Mouse (Mus musculus): ENCODE data around the gene Ptprm.

The Ptprm gene

DNA sequence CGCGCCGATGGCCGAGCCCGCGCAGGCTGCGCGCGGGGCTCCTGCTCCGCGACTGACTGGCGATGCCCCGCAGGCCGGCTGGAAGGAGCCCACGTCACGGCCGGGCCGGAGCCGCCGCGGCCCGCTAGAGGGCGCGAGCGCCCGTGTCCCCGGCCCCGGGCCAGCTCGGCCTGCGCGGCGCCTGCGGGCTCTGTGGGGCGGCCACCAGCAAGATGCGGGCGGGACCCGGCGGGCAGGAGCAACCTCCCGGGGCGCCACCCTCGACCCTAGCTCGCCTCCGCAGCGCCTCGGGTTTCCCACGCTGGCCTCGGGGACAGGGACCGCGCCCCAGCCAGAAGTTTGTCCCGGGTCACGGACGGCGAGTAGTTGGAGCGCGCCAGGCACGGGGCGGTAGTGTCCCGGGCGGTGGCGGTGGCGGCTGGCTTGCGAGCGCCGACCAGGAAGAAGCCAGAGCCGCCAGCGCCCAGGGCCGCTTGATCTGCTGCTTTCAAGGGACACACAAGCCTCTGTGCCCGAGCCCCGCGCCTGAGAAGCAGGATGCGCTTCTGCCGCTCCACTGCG lies at the start of gene Ptprm:
Gene Ptprm, minus strand, starts transcription at position 7 of the 561 bp plus-strand sequence.
- DNase-seq (ENCODE audit: low spot score), result peak; percentile 76

- no peak for DNase-seq (ENCODE audit: low spot score)
Observed at GRCm38 (mm10) chr17:67396205-67396604, 41.9 kb upstream of the Ptprm start.

GRCm38 (mm10) chr17:67390851-67391250 lies 36.6 kb upstream of the Ptprm start:
- peak; percentile 7 for DNase-seq (ENCODE audit: low spot score)

GRCm38 (mm10) chr17:67388171-67388570 lies 33.9 kb upstream of the Ptprm start:
- DNase-seq (ENCODE audit: low spot score), result no peak

- DNase-seq (ENCODE audit: low spot score), result no peak
Observed at GRCm38 (mm10) chr17:67385286-67385685, 31.0 kb upstream of the Ptprm start.

DNA sequence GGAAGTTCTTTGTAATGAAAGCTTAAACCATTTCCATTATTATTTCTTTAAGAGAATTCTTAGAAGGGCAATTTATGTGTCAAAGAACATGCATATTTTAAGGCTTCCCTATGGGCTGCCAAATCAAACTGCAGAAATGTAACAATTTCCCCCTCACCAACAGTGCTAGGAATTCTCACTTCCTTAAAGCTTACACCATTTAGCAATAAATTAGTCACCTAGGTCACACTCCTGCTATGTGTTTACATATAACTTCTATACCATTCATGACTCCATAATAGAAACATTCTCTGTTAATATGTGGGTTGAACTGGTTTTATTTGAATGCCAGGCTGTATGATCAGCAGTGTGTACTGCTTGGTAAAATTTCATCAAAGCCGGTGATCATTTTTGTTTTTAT lies 29.4 kb upstream of the Ptprm start:
- no peak for DNase-seq (ENCODE audit: low spot score)

- DNase-seq (ENCODE audit: low spot score), result no peak
Observed at GRCm38 (mm10) chr17:67381618-67382017, 27.4 kb upstream of the Ptprm start.

DNA sequence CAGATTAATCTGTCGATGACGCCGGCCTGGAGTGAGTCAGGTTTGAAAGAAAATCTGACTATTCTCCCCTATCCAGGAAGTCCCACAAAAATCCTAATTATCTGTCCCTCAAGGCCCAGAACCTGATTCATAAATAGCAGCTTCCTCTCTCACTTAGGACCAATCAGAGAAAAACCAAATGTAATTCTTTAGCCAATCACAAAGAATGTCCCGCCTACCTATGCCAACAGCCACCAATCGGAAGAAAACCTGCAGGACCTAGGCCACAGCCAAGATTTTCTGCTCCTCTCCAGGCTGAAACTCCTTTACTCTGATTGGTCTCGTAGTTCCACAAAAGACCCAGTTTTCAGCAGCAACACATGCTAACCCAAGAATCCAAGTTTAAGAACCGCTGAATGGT lies 13.6 kb upstream of the Ptprm start:
- no peak for DNase-seq (ENCODE audit: low spot score)

DNA sequence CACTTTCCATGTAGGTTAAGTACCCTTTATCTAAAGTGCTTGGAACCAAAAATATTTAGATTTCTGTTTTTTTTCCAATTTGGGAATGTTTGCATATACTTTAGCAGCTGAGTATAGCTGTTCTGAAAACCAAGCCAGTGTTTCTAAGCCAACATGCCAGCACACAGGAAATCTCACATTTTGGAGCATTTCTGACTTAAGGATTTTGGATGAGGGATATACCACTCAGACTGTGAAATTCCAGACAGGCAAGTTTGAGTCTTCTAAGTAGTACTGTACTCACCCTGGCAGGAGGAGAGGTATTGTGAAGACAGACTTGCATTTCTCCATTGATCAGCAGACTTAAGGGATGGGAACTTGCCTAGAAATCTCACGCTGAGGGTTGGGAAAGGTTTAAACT lies 10.2 kb upstream of the Ptprm start:
- DNase-seq (ENCODE audit: low spot score), result no peak

GRCm38 (mm10) chr17:67363377-67364070 lies 9.3 kb upstream of the Ptprm start:
- DNase-seq (ENCODE audit: low spot score), result no peak

DNA sequence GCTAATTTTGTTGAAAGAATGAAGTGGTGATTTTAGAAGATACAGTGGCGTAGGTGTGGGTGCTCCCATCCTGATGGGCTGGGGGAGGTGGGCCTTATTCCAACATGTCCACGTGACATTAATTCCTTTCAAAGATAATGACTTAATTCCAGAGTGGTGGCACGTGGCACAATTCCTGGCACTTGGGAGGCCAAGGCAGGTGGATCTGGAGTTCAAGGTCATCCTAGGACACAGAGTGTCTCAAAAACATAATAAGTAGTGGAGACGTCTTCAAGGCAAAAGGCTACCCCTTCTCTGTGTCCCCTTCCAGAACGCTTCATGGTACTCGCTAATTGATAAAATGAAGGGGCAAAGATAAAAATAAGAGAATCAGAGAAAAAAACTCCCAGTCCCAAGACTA lies 7.9 kb upstream of the Ptprm start:
- no peak for DNase-seq (ENCODE audit: low spot score)

DNA sequence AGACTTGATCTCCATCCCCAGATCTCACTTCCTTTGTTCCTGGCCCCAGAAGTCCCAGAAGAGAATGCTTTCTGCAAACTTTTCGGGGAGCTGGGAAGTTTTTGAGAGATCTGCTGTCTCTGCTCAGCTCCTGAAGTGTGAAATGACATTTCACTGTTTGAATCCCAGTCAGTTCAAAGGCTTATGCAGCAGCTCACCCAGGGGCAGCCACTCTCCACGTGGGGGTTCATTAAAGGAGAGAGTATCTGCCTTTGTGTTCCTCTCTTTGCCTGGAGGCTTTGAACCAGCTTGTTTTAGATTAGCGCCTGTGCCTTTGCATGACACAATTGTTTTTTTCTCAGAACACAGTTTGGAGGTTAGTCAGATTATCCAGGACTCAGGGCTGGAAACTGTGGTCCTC lies 6.3 kb upstream of the Ptprm start:
- DNase-seq (ENCODE audit: low spot score), result no peak

- DNase-seq (ENCODE audit: low spot score), result no peak
Observed at GRCm38 (mm10) chr17:67359578-67359977, 5.3 kb upstream of the Ptprm start.

DNA sequence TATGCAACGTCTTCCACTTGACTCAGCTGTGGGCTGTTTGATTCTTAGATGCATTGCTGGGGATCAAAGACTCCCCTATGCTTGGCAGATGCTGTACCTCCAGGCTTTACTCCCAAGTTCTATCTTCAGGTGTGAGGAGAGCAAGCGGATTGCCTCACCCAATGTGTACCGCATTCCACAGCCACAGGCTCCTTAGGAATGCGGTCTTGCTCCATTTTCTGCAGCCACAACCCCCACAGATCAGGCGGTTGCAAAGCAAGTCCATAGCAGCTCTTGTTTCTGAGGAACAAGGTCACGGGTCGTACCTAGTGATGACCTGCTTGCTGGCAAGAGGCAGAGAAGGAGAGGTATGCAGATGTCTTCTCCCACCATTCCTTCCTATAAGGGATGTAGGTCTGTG lies 4.3 kb upstream of the Ptprm start:
- DNase-seq (ENCODE audit: low spot score), result no peak

DNA sequence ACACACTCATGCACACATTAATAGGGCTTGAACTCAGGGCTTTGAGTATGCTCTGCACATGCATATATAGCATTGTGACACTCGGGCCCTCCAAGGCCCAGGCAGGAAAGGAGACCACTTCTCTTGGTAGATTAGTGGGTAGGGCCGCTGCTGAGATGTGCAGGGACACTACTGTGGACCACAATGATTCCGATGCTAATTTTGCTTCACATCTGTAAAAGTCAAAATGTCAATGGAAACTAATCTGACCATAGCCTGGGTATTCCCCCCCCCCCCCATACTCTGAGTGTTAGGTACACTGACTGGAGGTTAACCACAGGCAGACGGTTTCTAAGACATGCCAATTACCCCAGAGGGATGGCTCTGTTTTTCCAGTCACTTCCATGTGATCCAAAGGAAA lies 2.9 kb upstream of the Ptprm start:
- no peak for DNase-seq (ENCODE audit: low spot score)

- DNase-seq (ENCODE audit: low spot score), result no peak
Observed at GRCm38 (mm10) chr17:67355251-67355650, 994 bp upstream of the Ptprm start.

DNA sequence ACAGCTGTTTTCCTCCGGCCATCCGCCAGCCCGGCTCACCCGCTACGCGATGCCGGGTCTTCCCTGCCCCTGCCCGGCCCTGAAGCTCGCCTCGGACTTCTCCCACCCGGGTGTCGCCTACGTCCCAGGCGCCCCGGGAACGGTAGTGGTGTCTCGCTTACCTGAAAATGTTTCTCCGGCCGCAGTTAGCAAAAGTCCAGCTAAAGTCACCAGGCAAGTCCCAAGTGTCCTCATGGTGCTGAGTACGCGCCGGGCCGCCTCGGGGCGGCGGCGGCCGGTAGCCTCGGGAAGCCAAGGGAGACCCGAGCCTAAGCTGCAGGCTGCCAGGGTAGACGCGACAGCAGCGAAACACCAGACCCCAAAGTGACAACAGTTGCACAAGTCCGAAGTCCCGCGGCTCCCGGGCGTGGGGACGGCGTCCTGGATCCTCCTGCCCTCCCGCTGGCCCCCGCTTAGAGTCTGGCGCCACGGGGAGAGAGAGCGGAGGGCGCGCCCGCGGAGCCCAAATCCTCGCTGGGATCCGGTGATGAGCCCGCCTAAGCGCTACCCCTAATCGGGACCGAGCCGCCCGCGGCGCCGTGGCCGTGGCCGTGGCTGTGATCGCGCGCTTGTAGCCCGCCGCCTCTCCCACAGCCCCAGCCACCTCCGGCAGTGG lies 334 bp downstream of the Ptprm start:
- peak; percentile 45 for DNase-seq (ENCODE audit: low spot score)

- DNase-seq (ENCODE audit: low spot score), result peak; percentile 46
Observed at GRCm38 (mm10) chr17:67352956-67353795, 1.1 kb downstream of the Ptprm start.

GRCm38 (mm10) chr17:67351423-67351822 lies 2.8 kb downstream of the Ptprm start:
- DNase-seq (ENCODE audit: low spot score), result no peak

DNA sequence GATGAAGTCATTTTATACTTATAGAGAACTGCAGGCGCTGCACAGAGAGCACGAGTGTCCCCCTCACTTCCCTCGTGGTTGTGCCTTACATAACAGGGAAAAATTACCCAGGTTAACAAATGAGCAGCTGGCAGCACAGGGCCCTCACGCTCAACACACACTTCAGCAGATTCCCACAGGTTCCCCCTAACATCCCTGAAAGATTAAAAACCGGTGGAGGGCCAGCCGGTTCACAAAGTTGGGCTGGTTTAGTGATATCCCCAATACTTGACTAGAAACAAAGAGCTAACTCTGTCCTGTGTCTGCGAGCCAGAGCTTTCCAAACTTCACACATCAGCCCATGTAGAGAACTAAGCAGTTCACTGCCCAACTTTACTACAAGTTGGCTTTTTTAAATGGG lies 3.7 kb downstream of the Ptprm start:
- DNase-seq (ENCODE audit: low spot score), result no peak

DNA sequence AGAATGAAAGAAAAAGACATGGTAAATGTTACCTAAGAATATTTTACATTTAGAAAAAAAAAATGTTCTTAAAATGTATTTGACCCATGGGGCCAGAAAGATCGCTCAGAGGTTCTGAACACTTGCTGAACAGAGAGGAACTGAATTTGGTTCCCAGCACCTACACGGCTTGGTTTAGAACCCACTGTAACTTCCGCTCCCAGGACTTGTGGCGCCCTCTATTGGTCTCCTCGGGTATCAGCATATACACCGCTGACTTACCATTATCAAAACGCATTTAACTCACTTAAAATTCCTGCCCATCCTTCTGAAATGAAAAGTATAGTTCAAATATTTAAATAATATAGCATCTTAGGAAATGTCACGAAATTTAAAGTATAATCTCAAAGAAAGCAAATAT lies 4.7 kb downstream of the Ptprm start:
- no peak for DNase-seq (ENCODE audit: low spot score)

DNA sequence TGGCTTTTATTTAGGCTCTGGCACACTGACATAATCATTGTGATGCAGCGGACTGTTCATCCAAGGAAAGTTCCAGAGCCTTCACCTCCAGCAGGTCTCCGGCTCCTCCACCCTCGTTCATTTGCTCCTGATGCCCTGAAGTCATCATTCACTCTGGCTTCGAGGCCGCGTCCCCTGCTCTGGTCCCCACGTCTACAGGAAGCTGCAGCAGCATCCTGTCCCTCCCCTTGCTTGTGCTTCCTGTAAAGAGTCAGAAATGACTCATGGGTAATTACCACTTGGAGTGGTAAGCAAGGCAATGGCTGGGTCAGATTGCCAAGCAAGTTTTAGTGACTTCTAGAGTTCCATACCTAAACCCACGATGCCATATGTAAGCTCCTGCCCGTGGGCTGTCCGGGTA lies 7.3 kb downstream of the Ptprm start:
- no peak for DNase-seq (ENCODE audit: low spot score)

GRCm38 (mm10) chr17:67345157-67345556 lies 9.1 kb downstream of the Ptprm start:
- DNase-seq (ENCODE audit: low spot score), result no peak
